Mouse (Mus musculus): Measurements from ENCODE around the gene Zfp846. TPM values are rescaled to one million over a fixed set of nuclear protein-coding genes. Genes with fewer than 3 reads are reported as not detected.
"Not testable (repeated sequence)": the region's sequence is repeated elsewhere in the genome, so short reads cannot be mapped to it uniquely, and the experiment has no call there.

Zfp846 gene
- total RNA-seq, 1 experiment from 2014 or later, result 5.2 TPM

GRCm38 (mm10) chr9:20635676-20636075, 54.6 kb downstream of the Zfp846 start:
- ATAC-seq (replicated peaks; ENCODE audit: low read depth, poor library complexity, severe bottlenecking), result not testable (repeated sequence)

GRCm38 (mm10) chr9:20636256-20636655, 55.2 kb downstream of the Zfp846 start:
- no peak for ATAC-seq (replicated peaks; ENCODE audit: low read depth, poor library complexity, severe bottlenecking)

GRCm38 (mm10) chr9:20636790-20637189, 55.7 kb downstream of the Zfp846 start:
- ATAC-seq (replicated peaks; ENCODE audit: low read depth, poor library complexity, severe bottlenecking), result no peak

GRCm38 (mm10) chr9:20638552-20638951, 57.5 kb downstream of the Zfp846 start:
- no peak for ATAC-seq (replicated peaks; ENCODE audit: low read depth, poor library complexity, severe bottlenecking)

GRCm38 (mm10) chr9:20639486-20639885, 58.4 kb downstream of the Zfp846 start:
- ATAC-seq (replicated peaks; ENCODE audit: low read depth, poor library complexity, severe bottlenecking), result no peak

GRCm38 (mm10) chr9:20641501-20641900, 60.4 kb downstream of the Zfp846 start:
- no peak for ATAC-seq (replicated peaks; ENCODE audit: low read depth, poor library complexity, severe bottlenecking)

- ATAC-seq (replicated peaks; ENCODE audit: low read depth, poor library complexity, severe bottlenecking), result peak; percentile 57
Measured at GRCm38 (mm10) chr9:20642101-20642895, 61.2 kb downstream of the Zfp846 start, which contains the start of gene Ubl5. Gene Ubl5, plus strand, starts transcription at chr9:20642878.

GRCm38 (mm10) chr9:20642896-20643466, 61.9 kb downstream of the Zfp846 start:
- ATAC-seq (replicated peaks; ENCODE audit: low read depth, poor library complexity, severe bottlenecking), result peak; percentile 76

GRCm38 (mm10) chr9:20643781-20644180, 62.7 kb downstream of the Zfp846 start:
- ATAC-seq (replicated peaks; ENCODE audit: low read depth, poor library complexity, severe bottlenecking), result no peak

- peak; percentile 66 for ATAC-seq (replicated peaks; ENCODE audit: low read depth, poor library complexity, severe bottlenecking)
Measured at GRCm38 (mm10) chr9:20644360-20645081, 63.4 kb downstream of the Zfp846 start, which contains the start of gene Fbxl12. Gene Fbxl12, minus strand, starts transcription at chr9:20644767.

GRCm38 (mm10) chr9:20645121-20645520, 64.0 kb downstream of the Zfp846 start:
- no peak; the same call in 1 of the 2 replicates for ATAC-seq (replicated peaks; ENCODE audit: low read depth, poor library complexity, severe bottlenecking)

- ATAC-seq (replicated peaks; ENCODE audit: low read depth, poor library complexity, severe bottlenecking), result peak; percentile 95
Measured at GRCm38 (mm10) chr9:20651602-20652259, 70.6 kb downstream of the Zfp846 start, which contains the start of gene Pin1. Gene Pin1, plus strand, starts transcription at chr9:20652095.

- ATAC-seq (replicated peaks; ENCODE audit: low read depth, poor library complexity, severe bottlenecking), result peak; percentile 6
Measured at GRCm38 (mm10) chr9:20652260-20652658, 71.2 kb downstream of the Zfp846 start.

GRCm38 (mm10) chr9:20653859-20654258, 72.8 kb downstream of the Zfp846 start:
- ATAC-seq (replicated peaks; ENCODE audit: low read depth, poor library complexity, severe bottlenecking), result no peak

Other genes with a start within 250 kb of the Zfp846 start
- not detected in 2 replicates for gene Olfr18, start 245.2 kb upstream of the Zfp846 start, total RNA-seq (2017)
- 4.2 and 6.0 TPM in 2 replicates for gene Zfp560, start 196.1 kb upstream of the Zfp846 start, total RNA-seq (2017)
- 38.1 and 62.8 TPM in 2 replicates for gene Zfp26, start 121.1 kb upstream of the Zfp846 start, total RNA-seq (2017)
- 22.2 and 25.2 TPM in 2 replicates for gene Zfp426, start 88.5 kb upstream of the Zfp846 start, total RNA-seq (2017)
- 61.9 and 81.3 TPM in 2 replicates for gene Zfp266, start 59.9 kb upstream of the Zfp846 start, total RNA-seq (2017)
- gene Ubl5, start 61.6 kb downstream of the Zfp846 start, total RNA-seq (2017), result 87.1 and 102 TPM in 2 replicates
- gene Fbxl12, start 63.5 kb downstream of the Zfp846 start, total RNA-seq (2017), result 6.5 and 8.2 TPM in 2 replicates
- 9.5 and 16.3 TPM in 2 replicates for gene Pin1, start 70.8 kb downstream of the Zfp846 start, total RNA-seq (2017)
- not detected in 2 replicates for gene Olfm2, start 165.1 kb downstream of the Zfp846 start, total RNA-seq (2017)
- gene Col5a3, start 233.8 kb downstream of the Zfp846 start, total RNA-seq (2017), result 0.27 TPM in 1 of 2 replicates, not detected in the other
- not detected in 2 replicates for gene Rdh8, start 237.2 kb downstream of the Zfp846 start, total RNA-seq (2017)